In genomic region chr9:21760155-21761088, GRCm38 (mm10) we compare ENCODE assay signal across 7 mouse cellular contexts. TPM values are rescaled to one million over a fixed set of nuclear protein-coding genes. Genes with fewer than 3 reads are reported as not detected.
DNase-seq lines count a peak whose midpoint lies in the region; ATAC-seq lines count a peak whose summit lies in the region.

Gene Spc24 (minus strand): TSS chr9:21760303.

- no peaks in the 10 kb centered on the region for H3K27me3 ChIP-seq in embryonic facial prominence, embryonic 11.5 days (ENCODE audit: control insufficient read depth, insufficient read depth, low read length)
- H3K27me3 ChIP-seq in limb, embryonic 10.5 days (ENCODE audit: low read depth, poor library complexity, severe bottlenecking): no peaks in the 10 kb centered on the region
- H3K27me3 ChIP-seq in midbrain, embryonic 13.5 days: no peaks in the 10 kb centered on the region

- H3K9me3 ChIP-seq in embryonic facial prominence, embryonic 11.5 days (replicated peaks; ENCODE audit: control insufficient read depth, low read length): no peaks in the 10 kb centered on the region
- no peaks in the 10 kb centered on the region for H3K9me3 ChIP-seq in limb, embryonic 10.5 days (replicated peaks)
- H3K9me3 ChIP-seq in midbrain, embryonic 13.5 days: no peaks in the 10 kb centered on the region

- H3K4me1 ChIP-seq in embryonic facial prominence, embryonic 11.5 days (ENCODE audit: control insufficient read depth, insufficient read depth, low read length): no peaks in the 10 kb centered on the region
- H3K4me1 ChIP-seq in limb, embryonic 10.5 days: peaks cover 16% of the 10 kb centered on the region
- H3K4me1 ChIP-seq in midbrain, embryonic 13.5 days (replicated peaks): peaks cover 14% of the 10 kb centered on the region

- peak within 1 kb of the TSS; percentile 81 for H3K9ac ChIP-seq in embryonic facial prominence, embryonic 11.5 days (replicated peaks; ENCODE audit: low read length)
- peak within 1 kb of the TSS; percentile 68 for H3K9ac ChIP-seq in midbrain, embryonic 13.5 days (replicated peaks)

- DNase-seq in adrenal gland, postnatal 14 days: peak; percentile 96
- DNase-seq in embryonic facial prominence, embryonic 11.5 days (ENCODE audit: low spot score): peak; percentile 99
- DNase-seq in kidney, adult 11 months: peak; percentile 96
- peak; percentile 94 for DNase-seq in limb, embryonic 10.5 days (ENCODE audit: low spot score)
- peak; percentile 88 for DNase-seq in spleen, adult 12 weeks (ENCODE audit: low spot score)

- ATAC-seq in embryonic facial prominence, embryonic 11.5 days (replicated peaks; ENCODE audit: insufficient number of reproducible peaks, low FRiP score, low TSS enrichment, low read depth): peak; percentile 94
- peak; percentile 93 for ATAC-seq in granulocyte monocyte progenitor cell, adult 5-6 weeks (replicated peaks; ENCODE audit: poor library complexity, severe bottlenecking)
- peak; percentile 98 for ATAC-seq in midbrain, embryonic 13.5 days

- H3K27ac ChIP-seq in embryonic facial prominence, embryonic 11.5 days (replicated peaks; ENCODE audit: low read depth, low read length): peak within 1 kb of the TSS; percentile 53; the same call in 1 of the 2 replicates
- peak within 1 kb of the TSS; percentile 96 for H3K27ac ChIP-seq in limb, embryonic 10.5 days
- peak within 1 kb of the TSS; percentile 71 for H3K27ac ChIP-seq in midbrain, embryonic 13.5 days

- peaks cover 5% of the 10 kb centered on the region; the same call in 1 of the 2 replicates for H3K36me3 ChIP-seq in embryonic facial prominence, embryonic 11.5 days (replicated peaks; ENCODE audit: control insufficient read depth, insufficient read depth, low read depth, low read length)
- peaks cover 33% of the 10 kb centered on the region for H3K36me3 ChIP-seq in limb, embryonic 10.5 days
- no peaks in the 10 kb centered on the region for H3K36me3 ChIP-seq in midbrain, embryonic 13.5 days

- peak within 1 kb of the TSS; percentile 64 for H3K4me2 ChIP-seq in embryonic facial prominence, embryonic 11.5 days (ENCODE audit: low read depth, low read length)
- H3K4me2 ChIP-seq in midbrain, embryonic 13.5 days (replicated peaks): peak within 1 kb of the TSS; percentile 93

- peak within 1 kb of the TSS; percentile 82 for H3K4me3 ChIP-seq in embryonic facial prominence, embryonic 11.5 days (ENCODE audit: low read depth, low read length)
- H3K4me3 ChIP-seq in limb, embryonic 10.5 days: peak within 1 kb of the TSS; percentile 80
- H3K4me3 ChIP-seq in midbrain, embryonic 13.5 days (replicated peaks): peak within 1 kb of the TSS; percentile 78

- WGBS in embryonic facial prominence, embryonic 11.5 days: under 1% methylated on average over 53 of the region's 54 CpGs
- WGBS in limb, embryonic 10.5 days: 2% methylated on average over 53 of the region's 54 CpGs
- 2% methylated on average over 49 of the region's 54 CpGs for WGBS in midbrain, embryonic 13.5 days

RNA-seq across cellular contexts. Expression of gene Spc24, which starts in this region (rescaled TPM):
- 9.1 and 10.4 TPM in 2 replicates for total RNA-seq in adrenal gland, postnatal 14 days (2021)
- polyA plus RNA-seq in embryonic facial prominence, embryonic 11.5 days (2014; fragmentation: Nextera tagmentation; extraction: Ambion mirVana): 126 and 132 TPM in 2 replicates
- 31.4 and 46.5 TPM in 2 replicates for total RNA-seq in granulocyte monocyte progenitor cell, adult 5-6 weeks (2014; fragmentation: Nextera tagmentation)
- total RNA-seq in granulocyte monocyte progenitor cell, adult 5-6 weeks (2017): 117 and 138 TPM in 2 replicates
- 225 and 232 TPM in 2 replicates for polyA plus RNA-seq in limb, embryonic 10.5 days (2016; fragmentation: Nextera tagmentation; extraction: Ambion mirVana)
- polyA plus RNA-seq in midbrain, embryonic 13.5 days (2015; fragmentation: Nextera tagmentation; extraction: Ambion mirVana): 36.2 and 44.6 TPM in 2 replicates

Comparison
In these comparisons a context has a peak if more than half of its experiments do, and no peak if none do; other contexts are left out.
1. Peak in every context shown above with its lines: DNase-seq, ATAC-seq, H3K4me3 ChIP-seq and H3K27ac ChIP-seq.